Mouse (Mus musculus): ENCODE data around the gene Cbwd1.

The Cbwd1 gene

DNA sequence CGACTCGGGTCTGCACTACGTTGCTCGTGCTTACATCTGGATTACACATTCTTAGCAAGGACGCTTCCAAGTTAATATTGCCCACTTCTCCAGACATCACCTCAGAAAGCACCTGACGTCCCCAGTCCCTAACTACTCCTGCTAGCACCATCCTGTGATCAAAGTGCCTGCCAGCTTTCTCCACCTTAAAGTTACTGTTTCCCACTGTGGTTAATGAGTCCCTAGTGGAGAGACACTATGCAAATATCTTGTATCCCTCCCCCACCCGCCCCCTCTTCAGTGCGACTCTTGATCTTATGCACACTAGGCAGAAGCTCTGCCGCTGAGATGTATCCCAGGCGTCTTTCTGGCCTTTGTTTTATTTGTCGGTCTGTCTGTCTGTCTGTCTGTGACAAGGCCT is 16.6 kb upstream of the Cbwd1 start:
- DNase-seq (ENCODE audit: low read depth, low spot score): no peak

DNA sequence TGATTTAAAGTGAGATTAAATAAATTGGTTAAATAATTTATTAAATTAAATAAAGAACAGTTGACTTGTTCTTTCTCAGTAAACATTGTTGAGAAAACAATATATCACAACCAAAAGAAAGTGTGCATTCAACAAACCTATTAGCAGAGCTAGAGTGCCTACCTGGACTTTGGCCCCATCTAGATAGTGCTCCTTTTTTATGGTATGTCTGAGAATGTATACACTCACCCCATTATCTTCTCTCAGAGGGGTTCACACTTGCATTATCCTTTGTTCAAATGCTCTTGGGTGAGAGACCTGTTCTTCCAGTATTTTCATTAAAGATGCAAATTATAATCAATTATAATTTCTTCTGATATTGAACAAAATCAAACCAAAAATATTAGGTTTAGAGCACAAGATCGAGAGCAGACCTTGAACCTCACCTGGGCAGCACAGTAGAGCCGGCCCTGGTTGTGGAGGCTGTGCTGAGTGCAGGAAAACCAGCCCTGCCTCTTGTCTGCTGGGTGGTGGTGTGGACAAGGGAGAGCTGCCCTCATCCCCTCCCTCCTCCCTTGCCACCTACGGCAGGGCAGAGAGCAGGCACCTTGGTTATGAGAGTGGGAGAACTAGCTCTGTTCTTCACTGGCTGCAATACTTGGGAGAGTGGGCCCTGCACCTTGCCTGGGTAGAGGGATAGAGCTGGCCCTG is 11.4 kb upstream of the Cbwd1 start:
- DNase-seq (ENCODE audit: low read depth, low spot score): no peak

DNA sequence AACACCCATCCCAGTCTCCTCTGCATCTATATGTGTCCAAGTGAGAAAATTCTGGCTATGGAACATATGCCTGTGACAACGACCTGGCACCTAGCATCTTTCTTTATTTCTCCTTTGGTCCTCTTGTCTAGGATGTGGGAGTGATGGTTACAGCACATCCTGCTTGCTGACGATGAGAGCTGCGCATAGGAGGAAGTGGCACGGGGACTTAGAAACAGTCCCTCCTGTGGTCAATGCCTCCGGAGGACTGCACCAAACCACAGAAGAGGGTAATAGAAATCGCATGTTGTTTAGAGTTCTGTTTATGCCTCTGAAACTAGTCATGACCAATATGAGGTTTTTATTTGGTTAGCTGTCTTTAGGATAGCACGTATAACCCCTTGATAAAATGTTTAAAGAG is 9.9 kb upstream of the Cbwd1 start:
- DNase-seq (ENCODE audit: low read depth, low spot score): peak; percentile 64

DNA sequence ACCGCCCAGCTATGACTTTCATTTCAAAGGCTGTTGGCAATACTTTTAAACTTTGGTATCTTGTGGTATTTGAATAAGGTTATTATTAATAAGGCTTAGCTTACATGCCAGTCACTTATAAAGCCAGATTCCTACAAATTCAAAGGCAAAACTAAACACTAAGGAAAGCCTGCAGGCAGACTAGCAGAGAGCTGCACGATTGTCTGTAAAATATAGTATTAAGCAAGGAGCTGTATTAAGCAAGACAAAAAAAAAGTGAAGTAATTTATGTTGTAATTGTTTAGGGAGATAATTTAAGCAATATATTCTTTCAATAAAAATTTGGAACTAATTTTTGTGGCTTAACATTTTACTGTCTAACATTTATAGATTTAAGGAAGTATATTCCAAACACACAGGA is 5.5 kb upstream of the Cbwd1 start:
- no peak for DNase-seq (ENCODE audit: low read depth, low spot score)

DNA sequence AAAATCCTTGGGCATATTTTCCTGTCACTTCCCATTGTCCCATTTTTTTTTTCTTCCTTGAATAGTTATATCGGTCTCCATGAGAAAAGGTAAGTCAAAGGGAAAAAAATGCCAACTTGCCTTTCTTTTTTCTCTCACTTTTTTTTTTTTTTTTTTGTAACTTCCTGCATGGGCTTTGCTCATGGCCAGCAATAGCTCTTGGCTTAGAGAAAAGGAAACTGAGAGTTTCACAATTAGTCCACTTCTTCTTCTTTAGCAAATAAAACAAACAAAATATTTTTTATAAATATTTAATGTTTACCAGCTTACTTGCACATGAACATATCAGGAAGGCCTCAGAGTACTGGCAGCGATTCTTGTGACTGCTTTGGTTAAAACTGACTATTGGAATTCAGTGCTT is 4.8 kb upstream of the Cbwd1 start:
- DNase-seq (ENCODE audit: low read depth, low spot score): no peak

DNA sequence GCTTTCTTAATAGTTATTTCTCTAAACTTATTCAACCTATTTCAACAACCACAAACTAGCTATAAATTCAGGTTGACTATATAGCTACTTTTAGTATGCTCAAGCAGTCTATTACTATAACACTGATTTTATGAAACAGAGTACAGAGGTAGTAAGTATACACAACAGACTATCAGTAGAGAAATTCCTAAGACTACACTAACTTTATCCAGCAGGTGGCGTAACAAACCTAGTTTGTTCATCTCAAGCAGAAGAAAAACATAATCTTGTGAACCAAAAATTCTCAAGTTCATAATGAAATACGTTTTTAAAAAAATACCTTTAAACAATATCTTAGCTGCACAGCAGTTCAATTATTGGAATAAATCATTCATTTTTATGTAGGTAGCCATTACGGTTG is 2.9 kb downstream of the Cbwd1 start:
- DNase-seq (ENCODE audit: low read depth, low spot score): peak; percentile 84

DNA sequence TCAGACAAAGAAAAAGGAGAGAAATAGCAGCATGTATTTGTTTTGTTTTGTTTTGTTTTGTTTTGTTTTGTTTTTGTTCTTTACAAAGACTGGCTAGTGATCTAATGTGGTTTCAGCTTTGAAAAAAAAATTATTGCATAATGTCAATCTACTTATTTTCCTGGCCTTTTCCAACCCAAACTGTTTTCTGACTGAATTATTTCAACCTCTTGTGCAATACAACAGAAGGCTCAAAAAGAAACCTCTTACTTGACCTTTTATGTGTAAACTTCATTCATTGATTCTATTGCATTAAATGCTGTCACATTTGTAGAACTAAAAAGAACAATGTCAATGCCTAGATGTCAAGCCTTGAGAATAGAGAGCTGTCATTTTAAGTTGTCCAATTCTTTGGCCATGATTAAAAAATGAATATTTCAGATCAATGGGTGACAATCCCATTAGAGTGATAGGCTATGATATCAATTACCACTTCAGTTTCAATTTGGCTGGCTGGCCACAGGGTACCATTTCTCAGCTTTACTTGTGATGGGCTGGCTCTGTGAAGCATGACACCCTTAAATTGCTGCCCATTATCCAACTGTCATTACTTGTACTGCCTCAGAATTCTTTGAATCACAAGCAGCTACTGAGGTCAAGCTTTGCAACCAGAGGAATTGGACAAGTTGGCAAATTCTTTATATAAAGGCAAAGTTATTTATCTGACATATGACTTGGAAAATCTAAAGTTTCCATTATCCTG is 15.7 kb downstream of the Cbwd1 start:
- no peak for DNase-seq (ENCODE audit: low read depth, low spot score)

DNA sequence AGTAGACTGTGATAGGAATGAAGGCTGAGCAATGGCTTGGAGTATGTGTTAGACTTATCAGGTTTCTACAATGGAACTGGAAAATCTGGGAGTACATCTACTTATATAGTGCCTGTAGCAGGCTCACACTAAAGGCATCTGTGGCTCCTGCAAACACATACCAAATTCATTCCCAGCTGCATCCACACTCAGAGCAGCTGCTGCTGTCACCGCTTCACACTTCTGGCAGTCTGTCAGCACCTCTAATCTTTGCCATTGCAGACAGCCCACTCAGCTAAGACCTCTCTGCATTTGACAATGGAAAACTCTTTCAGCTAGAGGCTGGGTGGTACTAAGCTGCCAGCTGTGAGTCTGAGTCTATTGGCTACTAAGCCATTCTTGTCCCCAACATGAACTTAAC is 24.3 kb downstream of the Cbwd1 start:
- DNase-seq (ENCODE audit: low read depth, low spot score): no peak

DNA sequence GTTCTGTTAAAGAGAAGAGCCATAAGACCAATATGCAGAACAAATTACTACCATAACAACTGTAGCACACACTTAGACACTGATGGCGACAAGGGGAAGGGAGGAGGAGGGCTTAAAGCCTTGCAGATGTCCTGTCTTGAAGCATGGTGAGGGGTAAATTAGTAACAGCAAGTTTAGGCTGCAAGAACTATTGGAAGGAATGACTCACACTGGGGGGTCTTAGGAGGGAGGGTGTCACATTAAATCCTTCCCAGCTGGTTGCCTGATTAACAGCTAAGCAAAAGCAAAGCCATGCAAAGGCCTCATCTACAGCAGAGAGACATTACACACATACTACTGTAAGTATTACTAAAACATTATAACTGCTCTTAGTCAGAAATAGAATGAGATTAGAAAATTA is 32.4 kb downstream of the Cbwd1 start:
- DNase-seq (ENCODE audit: low read depth, low spot score): no peak

DNA sequence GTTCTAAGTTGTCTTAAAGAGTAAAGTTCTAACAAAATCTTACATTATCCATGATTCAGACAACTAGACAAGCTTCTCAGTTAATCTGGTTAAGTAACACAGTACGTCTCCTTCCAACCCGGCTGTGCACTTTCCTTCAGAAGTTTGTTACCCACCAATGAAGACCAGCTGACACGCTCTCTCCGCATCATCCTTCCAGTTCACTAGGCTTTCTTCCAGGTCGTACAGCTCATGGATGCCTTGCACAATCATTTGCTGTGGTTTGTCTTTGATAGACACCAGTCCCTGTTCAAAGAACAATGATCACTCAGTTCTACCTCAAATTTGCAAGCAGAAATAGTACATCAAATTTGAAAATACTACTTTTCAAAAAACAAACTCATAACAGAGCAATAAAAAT is 40.5 kb downstream of the Cbwd1 start:
- no peak for DNase-seq (ENCODE audit: low read depth, low spot score)

DNA sequence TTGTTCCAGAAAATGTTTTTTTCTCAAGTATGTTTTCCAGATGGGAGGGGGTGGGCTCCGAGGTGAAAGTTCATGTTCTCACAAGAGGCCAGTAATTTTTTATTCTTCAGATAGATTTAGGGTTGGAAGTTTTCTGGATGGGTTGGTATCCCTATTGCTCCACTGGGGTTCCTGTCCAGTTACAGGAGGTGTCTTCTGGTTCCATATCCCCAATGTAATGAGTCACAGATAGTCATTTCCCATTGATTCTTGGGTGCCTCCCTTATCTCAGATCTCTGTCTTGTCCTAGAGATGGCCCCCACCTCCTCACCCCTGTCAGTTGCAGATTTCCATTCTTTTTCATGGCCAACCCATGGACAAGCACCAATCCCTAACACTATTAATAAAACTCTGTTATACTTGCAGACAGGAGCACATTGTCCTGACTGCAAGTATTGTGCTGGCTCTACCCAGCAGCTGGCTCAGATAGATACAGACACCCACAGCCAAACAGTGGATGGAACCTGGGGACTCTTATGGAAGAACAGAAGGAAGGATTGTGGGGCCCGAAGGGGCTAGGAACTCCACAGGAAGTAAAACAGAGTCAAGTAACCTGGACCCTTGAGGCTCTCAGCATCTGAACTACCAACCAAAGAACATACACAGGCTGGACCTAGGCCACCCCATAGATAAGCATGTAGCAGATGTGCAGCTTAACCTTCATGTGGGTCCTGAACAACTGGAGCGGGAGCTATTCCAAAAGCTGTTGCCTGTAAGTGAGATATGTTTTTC is 52.8 kb downstream of the Cbwd1 start:
- no peak for DNase-seq (ENCODE audit: low read depth, low spot score)

DNA sequence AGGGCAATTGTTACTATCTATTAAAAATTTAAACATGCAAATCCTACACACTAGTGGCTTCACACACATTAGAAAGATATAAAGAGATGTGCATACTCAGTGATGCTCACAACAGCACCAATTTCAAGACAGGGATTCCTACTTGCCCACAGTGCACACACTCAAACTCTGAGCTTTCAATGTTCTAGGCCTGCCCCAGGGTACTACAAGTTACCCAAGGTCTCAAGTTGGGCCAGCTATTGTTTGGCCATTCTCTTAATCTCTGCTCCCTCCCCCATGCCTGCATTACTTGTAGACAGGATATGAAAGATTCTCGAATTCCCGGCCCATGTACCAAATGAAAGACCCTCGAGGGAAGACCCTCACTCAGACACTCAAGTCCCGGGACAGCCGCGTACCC is 53.8 kb downstream of the Cbwd1 start:
- DNase-seq (ENCODE audit: low read depth, low spot score): no peak

DNA sequence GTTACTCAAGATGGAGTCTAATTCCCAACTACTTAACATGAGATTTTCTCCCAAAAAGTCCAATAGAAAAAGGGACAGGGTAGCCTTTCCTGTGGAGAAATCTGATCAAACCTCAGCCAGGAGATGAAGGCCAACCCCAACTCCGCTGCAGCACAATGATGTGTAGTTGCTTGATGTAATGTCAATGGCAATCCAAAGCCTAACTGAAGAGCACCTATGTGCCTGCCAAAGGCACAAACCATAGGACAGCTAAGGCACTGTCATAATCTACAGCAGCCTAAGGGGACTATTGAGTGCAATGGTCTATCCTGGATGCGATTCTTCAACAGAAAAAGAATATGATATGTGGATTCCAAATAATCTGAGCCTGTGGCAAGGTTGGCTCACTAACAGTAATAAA is 58.6 kb downstream of the Cbwd1 start:
- DNase-seq (ENCODE audit: low read depth, low spot score): no peak

DNA sequence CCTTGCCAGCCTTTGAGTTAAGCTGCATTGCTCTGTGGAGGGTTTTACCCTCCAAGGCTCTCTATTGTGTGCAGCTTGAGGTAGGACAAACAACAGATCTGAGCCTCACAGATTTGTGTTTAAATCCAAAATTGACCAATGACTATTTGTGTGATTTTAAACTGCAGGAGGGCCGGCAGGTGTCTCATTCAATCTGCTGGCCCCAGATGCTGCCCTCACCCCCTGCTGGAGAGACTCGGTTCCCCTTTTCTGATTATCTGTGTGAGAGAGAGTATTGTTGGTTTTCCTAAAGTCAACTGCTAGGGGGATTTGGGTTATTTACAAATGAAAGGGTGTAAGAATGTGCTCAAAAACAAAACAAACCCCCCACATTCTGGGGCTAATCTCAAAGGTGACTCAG is 59.2 kb downstream of the Cbwd1 start:
- no peak for DNase-seq (ENCODE audit: low read depth, low spot score)

DNA sequence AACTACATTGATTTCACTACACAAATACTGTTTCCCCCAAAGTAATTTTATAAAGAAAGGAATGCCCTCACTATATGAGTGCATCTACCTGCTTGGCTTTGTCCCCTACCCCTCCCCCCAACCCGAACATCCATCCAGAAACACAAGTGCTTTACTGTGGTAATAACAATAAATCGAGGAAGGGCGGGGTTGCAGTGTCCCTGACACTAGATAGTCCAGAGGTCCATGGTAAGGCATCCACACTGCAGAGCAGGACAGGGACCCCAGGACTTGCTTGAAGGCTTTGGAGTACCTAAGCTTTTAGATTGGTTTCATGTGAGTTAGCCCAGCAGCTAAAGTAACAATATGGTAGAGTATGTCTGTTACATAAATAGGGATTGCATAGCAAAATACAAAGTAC is 59.7 kb downstream of the Cbwd1 start:
- DNase-seq (ENCODE audit: low read depth, low spot score): no peak

DNA sequence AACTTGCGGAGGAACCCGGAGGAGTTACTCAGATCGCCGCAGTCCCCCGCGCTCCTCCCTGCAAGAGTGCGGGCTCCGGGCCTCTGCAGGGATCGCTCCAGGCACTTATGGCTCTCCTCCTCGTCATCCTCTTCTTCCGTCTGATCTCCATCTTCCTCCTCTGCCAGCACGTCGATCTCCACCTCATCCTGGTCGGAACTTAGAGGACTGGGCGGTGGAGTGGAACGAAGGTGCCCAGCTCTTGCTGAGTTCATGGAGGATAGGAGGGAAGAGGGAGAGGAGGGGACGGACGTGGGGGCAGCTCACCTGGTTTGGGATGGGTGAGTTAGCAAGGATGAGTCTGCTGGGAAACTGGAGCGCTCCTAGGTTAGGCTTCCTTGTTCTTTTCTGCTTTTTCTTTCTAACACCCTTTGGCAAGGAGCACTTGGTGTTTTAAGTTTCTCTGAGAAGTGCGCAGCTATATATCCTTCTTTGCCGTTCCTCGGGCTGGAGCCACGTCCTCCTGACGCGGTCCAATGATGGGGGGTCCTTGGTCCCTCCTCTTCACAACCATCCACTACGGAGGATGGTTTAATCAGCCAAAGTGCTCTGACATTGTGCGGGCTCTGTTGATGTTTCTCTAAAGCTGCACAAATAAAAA is 60.7 kb downstream of the Cbwd1 start, which contains the start of gene Foxd4:
Gene Foxd4 (minus strand): TSS at position 617 of the 640 bp plus-strand sequence.
- DNase-seq (ENCODE audit: low read depth, low spot score): no peak

DNA sequence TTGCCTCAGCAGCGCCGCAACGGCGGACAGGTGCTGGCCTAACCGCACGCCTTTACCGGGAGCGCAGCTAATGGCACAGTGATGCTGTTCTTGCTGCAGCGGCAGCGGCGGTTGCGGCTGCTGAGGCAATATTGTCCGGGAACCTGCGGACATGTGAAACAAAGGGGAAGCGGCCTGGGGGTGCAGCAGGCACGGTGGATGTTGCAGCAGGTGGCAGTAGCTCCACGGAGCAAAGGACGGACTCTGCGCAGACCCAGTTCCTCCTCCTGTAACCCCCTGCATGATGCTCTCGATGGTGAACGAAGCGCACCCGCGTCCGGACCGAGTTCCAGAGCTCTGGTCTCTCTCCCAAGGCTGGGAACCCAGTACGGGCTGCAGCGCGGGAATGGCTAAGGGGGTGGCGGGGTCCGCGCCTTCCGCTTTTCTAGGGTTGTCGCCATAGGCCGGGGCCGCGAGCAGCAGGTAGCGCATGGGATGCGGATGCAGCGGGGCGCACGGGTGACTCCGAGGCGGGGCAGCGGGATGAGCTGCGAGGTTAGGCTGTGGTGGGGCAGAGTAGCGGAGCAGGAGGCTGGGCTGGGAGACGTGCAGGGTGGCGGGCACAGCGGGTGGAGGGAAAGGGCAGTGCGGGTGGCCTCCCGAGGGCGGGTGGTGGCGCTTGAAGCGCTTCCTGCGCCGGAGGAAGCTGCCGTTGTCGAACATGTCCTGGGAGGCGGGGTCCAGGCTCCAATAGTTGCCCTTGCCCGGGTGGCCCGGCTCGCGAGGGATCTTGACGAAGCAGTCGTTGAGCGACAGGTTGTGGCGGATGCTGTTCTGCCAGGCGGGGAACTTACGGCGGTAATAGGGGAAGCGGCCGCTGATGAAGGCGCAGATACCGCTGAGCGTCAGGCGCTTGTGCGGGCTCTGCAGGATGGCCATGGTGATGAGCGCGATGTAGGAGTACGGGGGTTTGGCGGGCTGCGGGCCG is 61.5 kb downstream of the Cbwd1 start:
- DNase-seq (ENCODE audit: low read depth, low spot score): peak; percentile 13

DNA sequence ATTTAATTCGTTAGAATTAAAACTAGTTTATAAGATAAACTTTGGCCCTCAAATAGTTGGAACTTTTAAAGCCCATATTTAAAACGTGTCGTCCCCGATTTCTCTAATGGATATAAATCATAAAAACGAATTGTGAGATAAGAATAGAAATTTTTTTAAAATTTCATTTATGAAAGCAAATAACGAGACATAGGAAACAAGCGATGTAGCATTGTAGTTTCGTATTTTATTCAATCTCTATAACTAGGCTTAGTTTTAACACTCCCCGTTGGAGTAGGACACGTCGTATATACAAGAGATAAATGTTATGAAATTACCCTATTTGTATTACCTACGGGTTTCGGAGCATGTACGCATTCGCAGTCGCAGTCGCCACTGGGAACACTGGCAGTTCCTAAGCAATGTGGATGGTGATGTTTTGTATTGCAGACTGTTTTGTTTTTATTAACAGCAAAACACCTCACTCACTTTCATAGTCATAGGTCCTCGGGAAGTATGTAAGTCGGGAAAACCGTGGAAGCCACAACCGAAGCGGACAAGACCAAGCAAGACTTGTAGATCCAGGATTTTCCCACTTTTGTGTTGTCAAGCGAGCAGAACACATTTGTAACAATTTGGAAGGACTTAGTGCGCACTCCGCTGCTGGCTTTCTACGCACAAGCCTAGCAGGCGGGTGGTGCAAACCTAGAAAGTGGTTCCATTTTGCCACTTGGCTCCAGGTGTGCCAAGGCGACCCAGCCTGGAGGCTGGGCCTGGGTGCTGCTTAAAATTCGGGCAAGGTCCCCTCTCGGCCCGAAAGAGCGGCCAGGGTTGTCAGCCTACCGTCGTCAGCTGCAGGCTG is 62.5 kb downstream of the Cbwd1 start:
- no peak for DNase-seq (ENCODE audit: low read depth, low spot score)

DNA sequence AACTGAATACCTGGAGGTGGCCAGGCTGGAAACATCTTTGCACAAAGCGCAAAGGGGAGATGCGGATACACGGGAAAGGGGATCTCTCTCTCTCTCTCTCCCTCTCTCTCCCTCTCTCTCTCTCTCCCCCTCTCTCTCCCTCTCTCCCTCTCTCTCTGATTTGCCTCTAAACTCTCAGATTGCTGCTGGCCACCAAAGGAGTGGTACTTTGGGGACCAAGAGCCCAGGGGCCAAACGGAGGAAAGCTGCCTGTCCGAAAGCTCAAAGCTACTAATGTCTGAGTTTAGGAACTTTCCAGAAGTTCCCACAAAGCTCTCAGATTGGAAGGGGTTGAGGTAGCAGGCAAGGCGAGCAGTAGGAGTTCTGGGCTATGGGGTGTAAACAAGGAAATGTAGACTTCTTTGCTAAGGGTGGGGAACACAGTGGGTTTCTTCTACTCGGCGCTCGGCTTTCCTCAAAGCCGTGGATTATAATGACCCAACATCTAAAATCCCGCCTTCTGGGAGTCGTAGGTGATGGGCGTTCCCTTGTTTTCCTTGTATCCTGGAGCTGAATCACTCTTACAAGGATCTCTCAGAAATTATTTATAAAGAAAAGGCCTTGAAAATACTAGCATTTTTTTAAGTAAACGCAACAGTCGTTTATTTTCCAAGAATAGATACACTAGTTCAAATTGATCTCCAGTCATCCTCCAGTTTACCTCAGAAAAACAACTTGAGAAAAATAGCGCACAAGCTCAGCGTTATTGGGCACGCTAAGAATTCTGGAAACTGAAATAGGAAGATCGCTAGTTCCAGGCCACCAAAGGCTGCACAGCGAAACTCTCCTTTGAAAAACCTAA is 63.3 kb downstream of the Cbwd1 start:
- DNase-seq (ENCODE audit: low read depth, low spot score): no peak

Measured in CD4-positive, CD25-positive, alpha-beta regulatory T cell, adult 2 months (primary cell).